Mouse (Mus musculus) heart, embryonic 14.5 days (tissue): ENCODE results near the gene Tbl2. TPM values are rescaled to one million over a fixed set of nuclear protein-coding genes. Genes with fewer than 3 reads are reported as not detected.

Source experiments
- ATAC-seq: fragments of 200-750 bp; cut with Nextera tagmentation; 2 replicates; pipeline ENCODE4 v1.8.0; 2017; ENCODE audit warnings: low read depth, moderate TSS enrichment; ENCODE audit not compliant: insufficient number of reproducible peaks, insufficient read depth, low FRiP score
- H3K27ac ChIP-seq, 2 experiments: fragments of 200-500 bp in 1 of 2; fragments of 300-500 bp in 1 of 2; sonication (generic) in 1 of 2; replicated peaks in 1 of 2; 2 replicates each; pipeline ENCODE4 v1.5.1; 2012 to 2014; ENCODE audit warnings: low read depth in 2 of 2, low read length in 2 of 2, control low read depth in 1 of 2, mild to moderate bottlenecking in 1 of 2, mixed read lengths in 1 of 2; ENCODE audit not compliant: control insufficient read depth in 1 of 2, insufficient read depth in 1 of 2
- H3K27me3 ChIP-seq: fragments of 300-500 bp; sonication (generic); 2 replicates; pipeline ENCODE4 v1.6.1; 2014; ENCODE audit warnings: mild to moderate bottlenecking, low read length, control low read depth; ENCODE audit not compliant: control insufficient read depth, insufficient read depth
- H3K36me3 ChIP-seq: fragments of 300-500 bp; sonication (generic); 2 replicates; pipeline ENCODE4 v1.6.1; 2014; ENCODE audit warnings: mild to moderate bottlenecking, control low read depth, low read length, mixed read lengths; ENCODE audit not compliant: control insufficient read depth, insufficient read depth
- H3K4me1 ChIP-seq, 2 experiments: fragments of 200-500 bp in 1 of 2; fragments of 300-500 bp in 1 of 2; sonication (generic) in 1 of 2; 2 replicates each; pipeline ENCODE4 v1.6.1; 2012 to 2014; ENCODE audit warnings: low read length in 2 of 2, control low read depth in 1 of 2, mixed read lengths in 1 of 2; ENCODE audit not compliant: control insufficient read depth in 2 of 2, insufficient read depth in 2 of 2
- H3K4me2 ChIP-seq: fragments of 300-500 bp; sonication (generic); 2 replicates; pipeline ENCODE4 v1.6.1; 2014; ENCODE audit warnings: mild to moderate bottlenecking, low read length
- H3K4me3 ChIP-seq, 2 experiments: fragments of 200-500 bp in 1 of 2; fragments of 300-500 bp in 1 of 2; sonication (generic) in 1 of 2; 2 replicates each; pipeline ENCODE4 v1.5.1; 2012 to 2014; ENCODE audit warnings: low read length in 2 of 2, mild to moderate bottlenecking in 2 of 2, control low read depth in 1 of 2, low read depth in 1 of 2, moderate library complexity in 1 of 2; ENCODE audit not compliant: control insufficient read depth in 1 of 2, insufficient read depth in 1 of 2
- H3K9ac ChIP-seq: fragments of 300-500 bp; sonication (generic); 2 replicates; pipeline ENCODE4 v1.6.1; 2014; ENCODE audit warnings: mild to moderate bottlenecking, low read length
- H3K9me3 ChIP-seq: fragments of 300-500 bp; sonication (generic); 2 replicates; pipeline ENCODE4 v1.6.1; 2016; ENCODE audit warnings: low read length, control low read depth; ENCODE audit not compliant: control insufficient read depth
- WGBS: fragments of 180-500 bp; shearing (Covaris S2); extraction: QIAGEN DNeasy Blood & Tissue Kit; methylation state at CpG from one replicate; pipeline ENCODE4 v1.1.7; 2014; 5-methylcytosine and 5-hydroxymethylcytosine counted together
- microRNA-seq: library from miRNA; unstranded; fragments of <30 nt; microRNA quantifications from one replicate; pipeline ENCODE4, GENCODE M21; 2016
- polyA plus RNA-seq: library from polyadenylated mRNA; unstranded; fragments of >200 nt; fragmentation: Nextera tagmentation; extraction: Ambion mirVana; gene quantifications from 2 replicates; pipeline ENCODE4 v1.2.1, GENCODE M21; 2014

Tbl2 gene
- polyA plus RNA-seq, 1 experiment from 2014 or later, result 20.0 TPM

DNA sequence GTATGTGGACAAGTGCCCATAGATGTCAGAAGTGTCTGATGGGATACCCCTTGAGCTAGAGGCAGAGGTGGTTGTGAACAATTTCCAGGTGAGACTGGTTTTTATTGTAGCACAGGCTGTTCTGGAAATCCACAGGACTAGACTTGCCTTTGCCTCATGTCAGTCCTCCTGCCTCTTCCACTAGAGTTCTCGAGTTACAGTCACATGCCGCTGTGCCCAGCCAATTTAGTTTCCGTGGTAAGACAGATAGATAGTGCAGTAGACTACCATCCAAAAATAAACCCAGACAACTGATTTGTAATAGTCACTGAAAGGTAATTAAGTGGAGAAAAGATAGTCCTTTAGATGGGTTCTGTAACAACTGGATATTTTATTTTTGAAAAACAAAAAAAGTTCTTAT, 53.3 kb downstream of the Tbl2 start:
- peaks cover 91% of the 10 kb centered on the region for H3K36me3 ChIP-seq
- 33% methylated on average over 3 of the region's 3 CpGs for WGBS
- H3K4me3 ChIP-seq, result no peak overlapping the region
- no peaks in the 10 kb centered on the region for H3K9me3 ChIP-seq
- no peaks in the 10 kb centered on the region for H3K27me3 ChIP-seq
- peak overlapping the region; percentile 24 to 53; a peak in 1 of 4 replicates for H3K27ac ChIP-seq
- no peak overlapping the region for H3K9ac ChIP-seq
- no peak for ATAC-seq
- H3K4me2 ChIP-seq, result no peak overlapping the region; the same call in 1 of the 2 replicates
- H3K4me1 ChIP-seq, result peaks cover 2 to 7% of the 10 kb centered on the region in 2 experiments; a peak in 2 of 4 replicates

DNA sequence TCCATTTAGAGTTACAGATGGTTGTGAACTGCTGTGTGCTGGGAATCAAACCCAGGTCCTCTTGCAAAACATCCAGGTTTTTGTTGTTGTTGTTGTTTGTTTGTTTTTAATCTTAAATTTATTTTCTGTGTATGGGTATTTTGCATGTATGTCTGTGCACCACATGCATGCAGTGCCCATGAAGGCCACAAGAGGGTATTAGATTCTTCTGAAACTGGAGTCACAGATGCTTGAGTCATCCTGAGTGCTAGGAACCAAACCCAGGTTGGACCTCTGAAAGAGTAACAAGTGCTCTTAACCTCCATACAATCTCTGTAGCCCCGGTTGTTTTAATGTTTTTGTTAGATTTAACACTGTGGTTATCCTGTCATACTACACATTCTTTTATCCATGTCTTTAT, 58.7 kb downstream of the Tbl2 start:
- H3K27me3 ChIP-seq, result no peaks in the 10 kb centered on the region
- H3K27ac ChIP-seq, result no peak overlapping the region
- no peaks in the 10 kb centered on the region for H3K9me3 ChIP-seq
- no peak for ATAC-seq
- no peak overlapping the region for H3K4me2 ChIP-seq
- 93% methylated on average over 1 of the region's 1 CpGs for WGBS
- H3K4me1 ChIP-seq, result no peaks in the 10 kb centered on the region
- peaks cover 97% of the 10 kb centered on the region for H3K36me3 ChIP-seq
- H3K9ac ChIP-seq, result no peak overlapping the region
- H3K4me3 ChIP-seq, result no peak overlapping the region

Small RNA genes lying within 50 kb of the gene (microRNA-seq; reads per million reads assigned to microRNA genes)
- not detected for gene Gm25315

Other genes starting within 250 kb of the Tbl2 start
- not detected in 2 replicates for gene Tmem270, start 242.9 kb upstream of the Tbl2 start, polyA plus RNA-seq
- 0.31 and 0.63 TPM in 2 replicates for gene Cldn13, start 234.1 kb upstream of the Tbl2 start, polyA plus RNA-seq
- gene Mettl27, start 217.3 kb upstream of the Tbl2 start, polyA plus RNA-seq, result 11.1 and 12.0 TPM in 2 replicates
- gene Cldn4, start 202.7 kb upstream of the Tbl2 start, polyA plus RNA-seq, result 0.85 TPM in 1 of 2 replicates, not detected in the other
- 0.53 and 2.2 TPM in 2 replicates for gene Cldn3, start 163.4 kb upstream of the Tbl2 start, polyA plus RNA-seq
- 72.1 and 74.9 TPM in 2 replicates for gene Abhd11, start 140.5 kb upstream of the Tbl2 start, polyA plus RNA-seq
- 5.4 and 6.4 TPM in 2 replicates for gene Stx1a, start 126.2 kb upstream of the Tbl2 start, polyA plus RNA-seq
- gene Dnajc30, start 85.5 kb upstream of the Tbl2 start, polyA plus RNA-seq, result 30.6 and 31.1 TPM in 2 replicates
- 47.2 and 52.3 TPM in 2 replicates for gene Bud23, start 84.7 kb upstream of the Tbl2 start, polyA plus RNA-seq
- gene Vps37d, start 71.4 kb upstream of the Tbl2 start, polyA plus RNA-seq, result 1.3 and 3.5 TPM in 2 replicates
- 0.34 and 0.92 TPM in 2 replicates for gene Mlxipl, start 59.8 kb upstream of the Tbl2 start, polyA plus RNA-seq
- 36.7 and 41.4 TPM in 2 replicates for gene Bcl7b, start 18.6 kb downstream of the Tbl2 start, polyA plus RNA-seq
- gene Baz1b, start 37.6 kb downstream of the Tbl2 start, polyA plus RNA-seq, result 32.8 and 32.9 TPM in 2 replicates
- gene Fzd9, start 101.6 kb downstream of the Tbl2 start, polyA plus RNA-seq, result 5.2 and 5.8 TPM in 2 replicates
- 0.26 TPM in 1 of 2 replicates, not detected in the other for gene Fkbp6, start 200.4 kb downstream of the Tbl2 start, polyA plus RNA-seq
- gene Trim50, start 203.6 kb downstream of the Tbl2 start, polyA plus RNA-seq, result not detected in 2 replicates
- 15.8 and 16.1 TPM in 2 replicates for gene Nsun5, start 220.3 kb downstream of the Tbl2 start, polyA plus RNA-seq
- 8.2 and 10.7 TPM in 2 replicates for gene Pom121, start 244.9 kb downstream of the Tbl2 start, polyA plus RNA-seq